Mouse (Mus musculus) embryonic fibroblast, embryonic 13.5 days (primary cell): ENCODE measurements around the gene Gys2.

Source experiments
- CTCF ChIP-seq: IDR thresholded peaks from 2 replicates; pipeline ENCODE4 v1.5.1; 2011; ENCODE audit warnings: mild to moderate bottlenecking, control low read depth, low read length, moderate library complexity, borderline replicate concordance; ENCODE audit not compliant: insufficient read depth
- POLR2A ChIP-seq: IDR thresholded peaks from 2 replicates; pipeline ENCODE4 v1.6.1; 2011; ENCODE audit warnings: low read depth, mild to moderate bottlenecking, control low read depth, low read length, moderate library complexity

DNA sequence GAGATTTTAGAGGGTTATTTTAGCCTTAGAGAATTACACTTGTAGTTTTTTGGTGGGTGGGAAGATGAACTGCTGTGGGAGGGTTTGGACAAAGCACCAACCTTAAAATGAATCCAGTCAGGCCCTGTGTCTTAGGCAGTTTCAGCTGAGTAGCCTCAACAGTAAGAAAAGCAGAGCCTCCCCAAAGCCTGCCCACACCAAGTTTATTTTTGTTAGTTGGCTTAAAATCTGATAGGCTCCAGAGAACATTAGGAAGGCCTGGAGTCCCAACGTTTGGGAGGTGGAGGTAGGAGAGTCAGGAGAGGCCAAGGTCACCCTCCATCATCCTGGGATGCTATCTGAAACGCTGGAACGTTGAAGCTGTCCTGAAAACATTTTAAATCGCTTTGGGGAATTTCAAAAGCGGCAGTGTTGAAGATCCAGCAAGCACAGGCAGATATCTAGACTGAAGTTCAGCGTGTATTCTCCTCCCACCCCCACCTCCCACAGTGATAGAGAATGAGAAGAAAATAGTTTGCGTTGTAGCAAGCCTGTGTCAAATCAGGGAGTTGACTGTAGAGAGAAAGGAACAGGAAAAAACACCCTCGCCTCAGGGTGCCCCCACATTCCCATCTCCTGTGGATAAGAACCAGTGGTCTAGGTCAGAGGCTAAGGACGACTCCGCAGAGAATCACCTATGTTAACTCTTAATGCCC is 33.6 kb upstream of the Gys2 start:
- no peak for TF ChIP-seq CTCF
- TF ChIP-seq POLR2A: no peak
